Mouse (Mus musculus): ENCODE measurements around the gene Dnajc11.

The Dnajc11 gene

GRCm38 (mm10) chr4:152006812-152007211, 73.3 kb downstream of the Dnajc11 start:
- ChIA-PET POLR2A (interaction anchor here in 3 of 4 experiments (0.6 to 7.9 kb wide), 18 partner anchors 9 to 602 kb away, joined by 3 to 79 read pairs (median 10); partner anchors contain the start of genes Phf13 (in 3 of the 3), Thap3 (in 2 of the 3), Nol9 (in 1 of the 3) and Tas1r1 (in 1 of the 3)), CTCF (interaction anchor here in 3 of 4 experiments (0.6 to 4.0 kb wide), 13 partner anchors 10 to 147 kb away, joined by 3 to 17 read pairs (median 4); partner anchors contain the start of genes Phf13 (in 2 of the 3) and Thap3 (in 1 of the 3))

- POLR2A ChIA-PET = interaction anchor here in 3 of 4 experiments (0.7 to 7.9 kb wide), 37 partner anchors 8 to 146 kb away, joined by 3 to 79 read pairs (median 7); partner anchors contain the start of genes Phf13 (in 3 of the 3), Zbtb48 (in 3 of the 3), Thap3 (in 2 of the 3) and Camta1 (in 1 of the 3)
- CTCF ChIA-PET = interaction anchor here in 3 of 4 experiments (0.6 to 4.0 kb wide), 11 partner anchors 11 to 130 kb away, joined by 3 to 17 read pairs (median 4); partner anchors contain the start of genes Nol9 (in 2 of the 3), Tas1r1 (in 2 of the 3) and Phf13 (in 1 of the 3)
Measured at GRCm38 (mm10) chr4:152007481-152008147, 74.1 kb downstream of the Dnajc11 start.

- CTCF ChIA-PET = interaction anchor here (0.6 to 4.0 kb wide), 18 partner anchors 12 to 132 kb away, joined by 3 to 17 read pairs (median 4); partner anchors contain the start of genes Nol9 (in 2 of the 4), Tas1r1 (in 2 of the 4), Phf13 (in 1 of the 4) and Zbtb48 (in 1 of the 4)
- POLR2A ChIA-PET = interaction anchor here (0.5 to 7.9 kb wide), 57 partner anchors 9 to 899 kb away, joined by 3 to 79 read pairs (median 4); partner anchors contain the start of genes Phf13 (in 3 of the 4), Thap3 (in 3 of the 4), Zbtb48 (in 3 of the 4) and Nol9 (in 2 of the 4)
Measured at GRCm38 (mm10) chr4:152008148-152008500, 74.6 kb downstream of the Dnajc11 start.

GRCm38 (mm10) chr4:152008622-152009075, 75.2 kb downstream of the Dnajc11 start, which contains the start of gene Klhl21:
Gene Klhl21 (plus strand): TSS chr4:152008803.
- ChIA-PET POLR2A (interaction anchor here (0.5 to 7.9 kb wide), 64 partner anchors 9 to 900 kb away, joined by 3 to 79 read pairs (median 4); partner anchors contain the start of genes Phf13 (in 3 of the 4), Thap3 (in 3 of the 4), Zbtb48 (in 3 of the 4) and Nol9 (in 2 of the 4)), CTCF (interaction anchor here (0.6 to 4.0 kb wide), 21 partner anchors 9 to 147 kb away, joined by 3 to 17 read pairs (median 4); partner anchors contain the start of genes Nol9 (in 2 of the 4), Phf13 (in 2 of the 4), Tas1r1 (in 2 of the 4) and Camta1 (in 1 of the 4))

- POLR2A ChIA-PET = interaction anchor here (0.6 to 7.9 kb wide), 68 partner anchors 8 to 468 kb away, joined by 3 to 79 read pairs (median 4); partner anchors contain the start of genes Phf13 (in 3 of the 4), Thap3 (in 3 of the 4), Zbtb48 (in 3 of the 4) and Nol9 (in 2 of the 4)
- CTCF ChIA-PET = interaction anchor here in 3 of 4 experiments (0.5 to 4.0 kb wide), 24 partner anchors 9 to 1926 kb away, joined by 3 to 17 read pairs (median 3); partner anchors contain the start of genes Nol9 (in 2 of the 3), Phf13 (in 2 of the 3), Tas1r1 (in 2 of the 3) and Camta1 (in 1 of the 3)
Measured at GRCm38 (mm10) chr4:152009076-152010051, 75.9 kb downstream of the Dnajc11 start.

- CTCF ChIA-PET = interaction anchor here in 3 of 4 experiments (0.5 to 2.2 kb wide), 11 partner anchors 9 to 1927 kb away, joined by 3 to 10 read pairs (median 3); partner anchors contain the start of genes Dnajc11 (in 1 of the 3), Nol9 (in 1 of the 3), Tas1r1 (in 1 of the 3) and Zbtb48 (in 1 of the 3)
- POLR2A ChIA-PET = interaction anchor here (0.6 to 7.9 kb wide), 33 partner anchors 9 to 326 kb away, joined by 3 to 79 read pairs (median 5); partner anchors contain the start of genes Zbtb48 (in 3 of the 4), Nol9 (in 2 of the 4), Phf13 (in 2 of the 4) and Tas1r1 (in 2 of the 4)
Measured at GRCm38 (mm10) chr4:152010091-152010706, 76.7 kb downstream of the Dnajc11 start.

- CTCF ChIA-PET = interaction anchor here in 2 of 4 experiments (0.7 to 1.5 kb wide), 3 partner anchors 30 to 38 kb away, joined by 3 read pairs; no protein-coding TSS in a partner anchor
- POLR2A ChIA-PET = interaction anchor here in 3 of 4 experiments (0.6 to 7.9 kb wide), 15 partner anchors 10 to 120 kb away, joined by 3 to 79 read pairs (median 7); partner anchors contain the start of genes Zbtb48 (in 3 of the 3) and Phf13 (in 2 of the 3)
Measured at GRCm38 (mm10) chr4:152010707-152011134, 77.2 kb downstream of the Dnajc11 start.

- CTCF ChIA-PET = interaction anchor here in 2 of 4 experiments (0.5 to 1.5 kb wide), 4 partner anchors 31 to 125 kb away, joined by 3 to 14 read pairs (median 3); no protein-coding TSS in a partner anchor
Measured at GRCm38 (mm10) chr4:152011171-152011760, 77.8 kb downstream of the Dnajc11 start.

GRCm38 (mm10) chr4:152012109-152012508, 78.6 kb downstream of the Dnajc11 start:
- ChIA-PET POLR2A (interaction anchor here in 3 of 4 experiments (1.0 to 6.7 kb wide), 9 partner anchors 8 to 31 kb away, joined by 3 to 79 read pairs (median 4); partner anchors contain the start of genes Phf13 (in 2 of the 3) and Zbtb48 (in 2 of the 3)), CTCF (no interaction called here)

More at GRCm38 (mm10) chr4:152011171-152011760, 77.8 kb downstream of the Dnajc11 start:
- POLR2A ChIA-PET = interaction anchor here in 3 of 4 experiments (0.6 to 7.9 kb wide), 16 partner anchors 9 to 119 kb away, joined by 3 to 79 read pairs (median 5); partner anchors contain the start of genes Phf13 (in 3 of the 3) and Zbtb48 (in 3 of the 3)

- ChIA-PET POLR2A (interaction anchor here in 2 of 4 experiments (1.0 to 6.5 kb wide), 6 partner anchors 8 to 39 kb away, joined by 3 to 79 read pairs (median 4); partner anchors contain the start of gene Zbtb48 (in 2 of the 2)), CTCF (interaction anchor here in 1 of 4 experiments (1.2 kb wide), 1 partner anchor 40 kb away, joined by 3 read pairs; no protein-coding TSS in a partner anchor)
Measured at GRCm38 (mm10) chr4:152013036-152013813, 79.7 kb downstream of the Dnajc11 start.

- CTCF ChIA-PET = interaction anchor here in 3 of 4 experiments (0.5 to 2.6 kb wide), 6 partner anchors 9 to 117 kb away, joined by 3 to 6 read pairs (median 4); partner anchors contain the start of gene Nol9 (in 1 of the 3)
- POLR2A ChIA-PET = interaction anchor here (0.6 to 7.9 kb wide), 22 partner anchors 9 to 241 kb away, joined by 3 to 79 read pairs (median 4); partner anchors contain the start of genes Klhl21 (in 3 of the 4), Zbtb48 (in 2 of the 4), Nol9 (in 1 of the 4) and Phf13 (in 1 of the 4)
Measured at GRCm38 (mm10) chr4:152019073-152019472, 85.6 kb downstream of the Dnajc11 start.

- CTCF ChIA-PET = interaction anchor here (0.7 to 2.6 kb wide), 12 partner anchors 10 to 117 kb away, joined by 3 to 6 read pairs (median 4); partner anchors contain the start of gene Nol9 (in 2 of the 4)
- POLR2A ChIA-PET = interaction anchor here (0.5 to 7.9 kb wide), 22 partner anchors 8 to 79 kb away, joined by 3 to 79 read pairs (median 4); partner anchors contain the start of genes Klhl21 (in 3 of the 4), Phf13 (in 2 of the 4), Zbtb48 (in 2 of the 4) and Nol9 (in 1 of the 4)
Measured at GRCm38 (mm10) chr4:152020024-152020423, 86.5 kb downstream of the Dnajc11 start.

- ChIA-PET POLR2A (interaction anchor here in 2 of 4 experiments (0.8 to 7.9 kb wide), 9 partner anchors 9 to 87 kb away, joined by 3 to 79 read pairs (median 3); partner anchors contain the start of genes Klhl21 (in 2 of the 2) and Phf13 (in 1 of the 2)), CTCF (interaction anchor here in 3 of 4 experiments (0.5 to 2.6 kb wide), 8 partner anchors 9 to 370 kb away, joined by 3 to 13 read pairs (median 4); partner anchors contain the start of gene Nol9 (in 2 of the 3))
Measured at GRCm38 (mm10) chr4:152021568-152022097, 88.1 kb downstream of the Dnajc11 start.
